Mouse (Mus musculus) hindbrain, embryonic 14.5 days (tissue): ENCODE measurements around the gene Col19a1. TPM values are rescaled to one million over a fixed set of nuclear protein-coding genes. Genes with fewer than 3 reads are reported as not detected.

Source experiments
- ATAC-seq: fragments of 200-750 bp; cut with Nextera tagmentation; 2 replicates; pipeline ENCODE4 v1.8.0; 2017; ENCODE audit warnings: moderate number of reproducible peaks, mild to moderate bottlenecking, moderate TSS enrichment, moderate library complexity; ENCODE audit not compliant: low FRiP score
- DNase-seq: peaks from one replicate; pipeline ENCODE4 v3.0.0-alpha.2; 2015; ENCODE audit warnings: low spot score
- H3K27ac ChIP-seq: fragments of 300-500 bp; sonication (generic); 2 replicates; pipeline ENCODE4 v1.5.1; 2014; ENCODE audit warnings: mild to moderate bottlenecking, moderate library complexity
- H3K27me3 ChIP-seq: fragments of 300-500 bp; sonication (generic); 2 replicates; pipeline ENCODE4 v1.6.1; 2014; ENCODE audit warnings: mild to moderate bottlenecking, low read length, mixed read lengths; ENCODE audit not compliant: control insufficient read depth, insufficient read depth
- H3K36me3 ChIP-seq: fragments of 300-500 bp; sonication (generic); replicated peaks from 2 replicates; pipeline ENCODE4 v1.6.1; 2014; ENCODE audit not compliant: control insufficient read depth, insufficient read depth
- H3K4me1 ChIP-seq: fragments of 300-500 bp; sonication (generic); replicated peaks from 2 replicates; pipeline ENCODE4 v1.6.1; 2014; ENCODE audit warnings: antibody characterized with exemption, low read length, mixed read lengths; ENCODE audit not compliant: control insufficient read depth, insufficient read depth
- H3K4me2 ChIP-seq: fragments of 300-500 bp; sonication (generic); replicated peaks from 2 replicates; pipeline ENCODE4 v1.6.1; 2014; ENCODE audit warnings: mild to moderate bottlenecking, moderate library complexity
- H3K4me3 ChIP-seq: fragments of 300-500 bp; sonication (generic); replicated peaks from 2 replicates; pipeline ENCODE4 v1.5.1; 2014; ENCODE audit warnings: mild to moderate bottlenecking, low read length
- H3K9ac ChIP-seq: fragments of 300-500 bp; sonication (generic); 2 replicates; pipeline ENCODE4 v1.6.1; 2014
- H3K9me3 ChIP-seq: fragments of 300-500 bp; sonication (generic); 2 replicates; pipeline ENCODE4 v1.6.1; 2016; ENCODE audit warnings: low read length; ENCODE audit not compliant: control insufficient read depth
- WGBS: fragments of 180-500 bp; shearing (Covaris S2); extraction: QIAGEN DNeasy Blood & Tissue Kit; methylation state at CpG from one replicate; pipeline ENCODE4 v1.1.7; 2014; 5-methylcytosine and 5-hydroxymethylcytosine counted together
- polyA plus RNA-seq: library from polyadenylated mRNA; unstranded; fragments of >200 nt; fragmentation: Nextera tagmentation; extraction: Ambion mirVana; gene quantifications from 2 replicates; pipeline ENCODE4 v1.2.1, GENCODE M21; 2014

The Col19a1 gene
- polyA plus RNA-seq, 1 experiment from 2014 or later: 1.8 TPM

GRCm38 (mm10) chr1:24226941-24227711 is 360.1 kb downstream of the Col19a1 start:
- DNase-seq (no peak), ATAC-seq (no peak)
- Histone ChIP-seq H3K27me3 (no peaks in the 10 kb centered on the region), H3K4me1 (no peaks in the 10 kb centered on the region), H3K9me3 (no peaks in the 10 kb centered on the region), H3K27ac (no peak overlapping the region), H3K9ac (no peak overlapping the region), H3K36me3 (no peaks in the 10 kb centered on the region), H3K4me2 (no peak overlapping the region), H3K4me3 (no peak overlapping the region)
- WGBS: 73% methylated on average over 6 of the region's 6 CpGs

DNA sequence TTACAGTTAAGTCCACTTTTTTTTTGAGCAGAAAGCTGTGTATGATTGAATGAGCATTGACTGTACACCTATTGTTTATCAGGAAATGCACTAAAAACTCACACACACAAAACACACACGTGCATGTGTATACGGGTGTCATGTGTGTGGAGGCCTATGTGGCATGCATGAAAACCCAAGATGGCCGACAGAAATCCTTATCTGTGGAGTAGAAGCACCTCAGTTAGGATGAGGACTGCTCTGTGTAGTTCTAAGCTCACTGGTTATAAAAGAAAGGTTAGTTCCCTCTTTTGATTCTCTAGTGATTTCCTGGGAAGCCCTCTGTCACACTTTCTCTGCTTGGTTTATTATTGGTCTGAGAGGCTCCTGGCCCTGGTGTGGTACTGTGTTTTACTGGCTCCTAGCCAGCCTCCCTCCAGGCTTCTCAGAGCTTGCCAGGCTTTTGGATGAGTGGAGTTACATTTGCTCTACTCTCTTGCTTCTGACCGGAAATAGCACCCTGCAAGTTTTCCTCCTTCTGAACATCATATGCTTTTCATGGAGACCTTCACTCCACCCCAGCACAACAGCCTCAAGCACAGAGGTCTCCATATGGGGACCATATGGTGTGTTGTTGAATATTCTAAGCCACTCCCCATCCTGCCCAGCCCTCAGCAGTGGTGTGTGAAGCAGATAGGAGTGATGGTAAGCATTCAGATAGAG is 361.3 kb downstream of the Col19a1 start:
- Histone ChIP-seq H3K4me2 (no peak overlapping the region), H3K4me3 (no peak overlapping the region), H3K36me3 (no peaks in the 10 kb centered on the region), H3K4me1 (no peaks in the 10 kb centered on the region), H3K9ac (no peak overlapping the region), H3K27ac (no peak overlapping the region), H3K27me3 (no peaks in the 10 kb centered on the region), H3K9me3 (no peaks in the 10 kb centered on the region)
- WGBS: 75% methylated on average over 4 of the region's 4 CpGs
- DNase-seq (peak; percentile 62), ATAC-seq (peak; percentile 81)

DNA sequence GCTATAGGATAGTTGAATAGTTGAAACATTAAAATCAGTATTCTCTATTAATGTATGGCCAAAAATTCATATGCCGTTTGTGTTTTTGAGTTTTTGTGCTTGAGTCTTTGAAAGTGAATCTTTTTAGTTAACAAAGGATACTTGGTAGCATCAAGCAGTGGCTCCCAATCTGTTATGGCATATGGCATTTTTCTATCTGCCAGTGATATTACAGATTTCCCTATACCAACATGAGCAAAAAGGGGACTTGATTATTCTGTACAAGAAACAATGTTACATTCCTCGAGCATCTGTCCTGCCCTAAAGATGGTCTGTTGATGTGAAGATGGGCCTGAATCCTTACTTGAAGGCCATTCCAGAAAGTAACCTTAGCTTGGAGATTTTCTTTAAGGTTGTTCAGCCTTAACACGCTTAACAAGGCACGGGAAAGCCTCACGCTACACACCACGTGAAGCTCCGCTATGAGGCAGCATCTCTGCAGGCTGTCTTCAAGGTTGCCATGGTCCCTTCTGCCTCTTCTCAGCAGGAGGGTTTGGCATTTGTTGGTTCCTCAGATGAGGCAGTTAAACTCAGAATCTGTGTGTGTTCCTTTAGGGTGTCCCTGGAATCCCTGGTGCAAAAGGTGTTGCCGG is 364.2 kb downstream of the Col19a1 start:
- Histone ChIP-seq H3K27me3 (no peaks in the 10 kb centered on the region), H3K4me1 (no peaks in the 10 kb centered on the region), H3K9ac (no peak overlapping the region), H3K9me3 (no peaks in the 10 kb centered on the region), H3K4me2 (no peak overlapping the region), H3K36me3 (no peaks in the 10 kb centered on the region), H3K4me3 (no peak overlapping the region), H3K27ac (no peak overlapping the region)
- ATAC-seq (no peak), DNase-seq (no peak)
- 67% methylated on average over 8 of the region's 8 CpGs for WGBS

DNA sequence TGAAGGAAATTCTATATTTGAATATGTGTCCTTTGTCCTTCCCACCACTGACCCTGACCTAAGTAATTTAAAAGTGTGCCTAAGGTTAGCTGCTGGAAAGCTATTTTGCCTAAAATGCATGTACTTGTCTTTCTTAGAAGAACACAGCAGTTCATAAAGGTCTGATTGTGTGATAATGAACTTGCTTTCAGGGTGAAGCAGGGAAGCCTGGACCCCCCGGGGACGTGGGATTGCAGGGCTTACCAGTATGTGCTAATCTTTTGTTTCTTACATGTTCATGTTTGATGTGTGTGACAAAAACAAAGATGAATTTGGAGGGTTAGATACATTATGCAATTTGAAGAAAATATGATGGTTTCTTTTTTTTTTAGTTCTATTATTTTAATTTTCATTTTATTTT is 365.0 kb downstream of the Col19a1 start:
- Histone ChIP-seq H3K4me1 (no peaks in the 10 kb centered on the region), H3K4me3 (no peak overlapping the region), H3K9ac (no peak overlapping the region), H3K36me3 (no peaks in the 10 kb centered on the region), H3K27me3 (no peaks in the 10 kb centered on the region), H3K4me2 (no peak overlapping the region), H3K27ac (no peak overlapping the region), H3K9me3 (no peaks in the 10 kb centered on the region)
- ATAC-seq (no peak), DNase-seq (no peak)
- 81% methylated on average over 2 of the region's 2 CpGs for WGBS

DNA sequence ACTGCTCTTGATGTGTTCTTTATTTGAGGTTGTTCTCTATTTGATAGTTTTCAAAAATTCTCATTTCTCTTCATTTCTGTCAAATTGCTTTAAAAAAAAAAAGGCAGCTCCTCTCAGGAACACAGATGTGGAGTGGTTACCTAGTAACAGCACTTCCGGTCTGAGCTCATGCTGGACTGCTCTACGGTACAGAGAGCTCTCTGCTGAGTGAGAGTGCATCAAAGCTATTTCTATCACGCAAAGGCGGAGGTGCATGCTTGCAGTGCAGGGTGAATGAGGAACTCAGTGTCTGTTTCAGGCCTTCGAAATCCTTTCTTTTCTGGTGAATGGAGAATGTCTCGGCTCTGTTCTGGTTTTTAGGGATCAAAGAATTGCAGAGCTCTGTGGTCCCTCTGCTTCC is 368.2 kb downstream of the Col19a1 start:
- Histone ChIP-seq H3K9me3 (no peaks in the 10 kb centered on the region), H3K36me3 (no peaks in the 10 kb centered on the region), H3K27ac (no peak overlapping the region), H3K9ac (no peak overlapping the region), H3K4me1 (no peaks in the 10 kb centered on the region), H3K4me2 (no peak overlapping the region), H3K27me3 (no peaks in the 10 kb centered on the region), H3K4me3 (no peak overlapping the region)
- 0 out of 2 replicates have a peak, but pooled peaks have one; percentile 55 for ATAC-seq
- peak; percentile 49 for DNase-seq
- WGBS: 22% methylated on average over 6 of the region's 6 CpGs

Other genes with a start within 250 kb of the Col19a1 start
- gene Lmbrd1, start 91.2 kb upstream of the Col19a1 start, polyA plus RNA-seq: 53.0 and 56.7 TPM in 2 replicates